9 mouse cellular contexts compared by ENCODE assay signal in genomic region chr3:121378708-121379612, GRCm38 (mm10). TPM values are rescaled to one million over a fixed set of nuclear protein-coding genes. Genes with fewer than 3 reads are reported as not detected.
DNase-seq lines count a peak whose midpoint lies in the region; ATAC-seq lines count a peak whose summit lies in the region.
"Had no signal": no experiment of that assay in that cellular context is flagged by ENCODE, and none has a peak within 500 bp of the region (broad histone marks: within the 10 kb centered on the region; RNA-seq: fewer than 3 reads in every experiment).

No protein-coding gene starts in this region.

- no peaks in the 10 kb centered on the region for H3K27me3 ChIP-seq in kidney, embryonic 14.5 days (ENCODE audit: control insufficient read depth, insufficient read depth, low read length)
- H3K27me3 ChIP-seq: hindbrain, embryonic 12.5 days had no signal

- no peak overlapping the region for H3K27ac ChIP-seq in kidney, embryonic 14.5 days (ENCODE audit: low read depth, low read length)
- H3K27ac ChIP-seq: hindbrain, embryonic 12.5 days had no signal

- intact Hi-C loops in left cerebral cortex, postnatal 36 days (cut with DNase I) = no loop called here

- DNase-seq in ovary, postnatal 36 days (ENCODE audit: low spot score) = peak; percentile 49
- no peak for DNase-seq in ovary, postnatal 10 days (ENCODE audit: low spot score)
- DNase-seq in embryo, embryonic 11 days = peak; percentile 62
- DNase-seq in yolk sac, embryonic 10.5 days (ENCODE audit: low spot score) = peak; percentile 74
- no peak for DNase-seq in gastrocnemius, postnatal 25 days
- no peak for DNase-seq in left cerebral cortex, postnatal 36 days (ENCODE audit: low spot score in 2 of 2)
- DNase-seq: forebrain, postnatal 0 days had no signal

- H3K9me3 ChIP-seq in kidney, embryonic 14.5 days (ENCODE audit: control insufficient read depth, low read length) = no peaks in the 10 kb centered on the region
- H3K9me3 ChIP-seq: hindbrain, embryonic 12.5 days had no signal

- no peak overlapping the region for H3K4me2 ChIP-seq in kidney, embryonic 14.5 days (replicated peaks; ENCODE audit: low read depth, low read length)
- H3K4me2 ChIP-seq: hindbrain, embryonic 12.5 days had no signal

- no peak overlapping the region for H3K4me3 ChIP-seq in kidney, embryonic 14.5 days (ENCODE audit: low read length)
- H3K4me3 ChIP-seq: hindbrain, embryonic 12.5 days had no signal

- no peaks in the 10 kb centered on the region for H3K36me3 ChIP-seq in kidney, embryonic 14.5 days (ENCODE audit: control insufficient read depth, insufficient read depth, low read length)
- H3K36me3 ChIP-seq: hindbrain, embryonic 12.5 days had no signal

- 0 out of 2 replicates have a peak, but pooled peaks cover 3% of the 10 kb centered on the region for H3K4me1 ChIP-seq in kidney, embryonic 14.5 days (ENCODE audit: control insufficient read depth, insufficient read depth, low read length)

- 0 out of 2 replicates have a peak, but pooled peaks have one; percentile 28 for ATAC-seq in kidney, embryonic 14.5 days (ENCODE audit: low FRiP score, low TSS enrichment)
- ATAC-seq: forebrain, postnatal 0 days had no signal

- 54% methylated on average over 15 of the region's 15 CpGs for WGBS in kidney, embryonic 14.5 days

- no peak overlapping the region for H3K9ac ChIP-seq in kidney, embryonic 14.5 days (ENCODE audit: low read depth, low read length)
- H3K9ac ChIP-seq: forebrain, postnatal 0 days; hindbrain, embryonic 12.5 days had no signal

RNA-seq across cellular contexts. Expression of gene Cnn3, which starts 47.3 kb away (rescaled TPM):
- polyA plus RNA-seq in kidney, embryonic 14.5 days (2014; fragmentation: Nextera tagmentation; extraction: Ambion mirVana) = 570 and 666 TPM in 2 replicates
- total RNA-seq in gastrocnemius, postnatal 25 days (2021) = 10 to 100 TPM; 28.0 to 29.2 TPM
- 10 to 100 TPM; 63.0 to 67.5 TPM for total RNA-seq in left cerebral cortex, postnatal 36 days (2021)

Comparison
In these comparisons a context has a peak if more than half of its experiments do, and no peak if none do; other contexts are left out.
1. DNase-seq: peak in ovary, postnatal 36 days (single experiment), embryo, embryonic 11 days (single experiment) and yolk sac, embryonic 10.5 days (single experiment); none in ovary, postnatal 10 days (single experiment), gastrocnemius, postnatal 25 days (single experiment) and left cerebral cortex, postnatal 36 days (0 of 2).